Mouse (Mus musculus) heart, embryonic 14.5 days (tissue): ENCODE measurements around the gene Mdm2. TPM values are rescaled to one million over a fixed set of nuclear protein-coding genes. Genes with fewer than 3 reads are reported as not detected.

Experiments used
- ATAC-seq: fragments of 200-750 bp; cut with Nextera tagmentation; 2 replicates; pipeline ENCODE4 v1.8.0; 2017; ENCODE audit warnings: low read depth, moderate TSS enrichment; ENCODE audit not compliant: insufficient number of reproducible peaks, insufficient read depth, low FRiP score
- H3K27ac ChIP-seq, 2 experiments: fragments of 200-500 bp in 1 of 2; fragments of 300-500 bp in 1 of 2; sonication (generic) in 1 of 2; replicated peaks in 1 of 2; 2 replicates each; pipeline ENCODE4 v1.5.1; 2012 to 2014; ENCODE audit warnings: low read depth in 2 of 2, low read length in 2 of 2, control low read depth in 1 of 2, mild to moderate bottlenecking in 1 of 2, mixed read lengths in 1 of 2; ENCODE audit not compliant: control insufficient read depth in 1 of 2, insufficient read depth in 1 of 2
- H3K27me3 ChIP-seq: fragments of 300-500 bp; sonication (generic); 2 replicates; pipeline ENCODE4 v1.6.1; 2014; ENCODE audit warnings: mild to moderate bottlenecking, low read length, control low read depth; ENCODE audit not compliant: control insufficient read depth, insufficient read depth
- H3K36me3 ChIP-seq: fragments of 300-500 bp; sonication (generic); 2 replicates; pipeline ENCODE4 v1.6.1; 2014; ENCODE audit warnings: mild to moderate bottlenecking, control low read depth, low read length, mixed read lengths; ENCODE audit not compliant: control insufficient read depth, insufficient read depth
- H3K4me1 ChIP-seq, 2 experiments: fragments of 200-500 bp in 1 of 2; fragments of 300-500 bp in 1 of 2; sonication (generic) in 1 of 2; 2 replicates each; pipeline ENCODE4 v1.6.1; 2012 to 2014; ENCODE audit warnings: low read length in 2 of 2, control low read depth in 1 of 2, mixed read lengths in 1 of 2; ENCODE audit not compliant: control insufficient read depth in 2 of 2, insufficient read depth in 2 of 2
- H3K4me2 ChIP-seq: fragments of 300-500 bp; sonication (generic); 2 replicates; pipeline ENCODE4 v1.6.1; 2014; ENCODE audit warnings: mild to moderate bottlenecking, low read length
- H3K4me3 ChIP-seq, 2 experiments: fragments of 200-500 bp in 1 of 2; fragments of 300-500 bp in 1 of 2; sonication (generic) in 1 of 2; 2 replicates each; pipeline ENCODE4 v1.5.1; 2012 to 2014; ENCODE audit warnings: low read length in 2 of 2, mild to moderate bottlenecking in 2 of 2, control low read depth in 1 of 2, low read depth in 1 of 2, moderate library complexity in 1 of 2; ENCODE audit not compliant: control insufficient read depth in 1 of 2, insufficient read depth in 1 of 2
- H3K9ac ChIP-seq: fragments of 300-500 bp; sonication (generic); 2 replicates; pipeline ENCODE4 v1.6.1; 2014; ENCODE audit warnings: mild to moderate bottlenecking, low read length
- H3K9me3 ChIP-seq: fragments of 300-500 bp; sonication (generic); 2 replicates; pipeline ENCODE4 v1.6.1; 2016; ENCODE audit warnings: low read length, control low read depth; ENCODE audit not compliant: control insufficient read depth
- WGBS: fragments of 180-500 bp; shearing (Covaris S2); extraction: QIAGEN DNeasy Blood & Tissue Kit; methylation state at CpG from one replicate; pipeline ENCODE4 v1.1.7; 2014; 5-methylcytosine and 5-hydroxymethylcytosine counted together
- polyA plus RNA-seq: library from polyadenylated mRNA; unstranded; fragments of >200 nt; fragmentation: Nextera tagmentation; extraction: Ambion mirVana; gene quantifications from 2 replicates; pipeline ENCODE4 v1.2.1, GENCODE M21; 2014

Mdm2 gene
- polyA plus RNA-seq, 1 experiment from 2014 or later = 48.9 TPM

DNA sequence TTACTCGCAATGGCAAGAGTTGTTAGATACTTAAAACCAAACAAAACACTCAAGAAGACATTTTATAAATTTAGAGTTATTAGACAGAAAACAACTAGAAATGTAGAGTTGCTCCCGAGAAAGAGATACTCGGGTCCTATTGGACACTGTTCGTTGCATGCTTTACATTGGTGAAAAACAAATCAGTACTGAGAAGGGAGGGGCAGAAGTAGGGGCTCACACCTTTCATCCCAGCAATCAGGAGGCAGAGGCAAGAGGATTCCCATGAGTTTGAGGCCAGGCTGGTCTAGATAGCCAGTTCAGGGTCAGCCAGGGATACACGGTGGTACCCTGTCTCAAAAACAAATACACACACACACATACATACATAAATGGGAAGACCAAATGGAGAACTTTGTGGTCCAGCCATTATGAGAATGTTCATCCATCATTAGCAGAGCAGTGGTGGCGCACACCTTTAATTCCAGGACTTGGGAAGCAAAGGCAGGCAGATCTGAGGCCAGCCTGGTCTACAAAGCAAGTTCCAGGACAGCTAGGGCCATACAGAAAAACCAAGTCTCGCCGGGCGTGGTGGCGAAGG is 19.1 kb downstream of the Mdm2 start:
- Histone ChIP-seq H3K4me3 (no peak overlapping the region), H3K27me3 (no peaks in the 10 kb centered on the region), H3K9ac (no peak overlapping the region), H3K4me2 (no peak overlapping the region), H3K9me3 (no peaks in the 10 kb centered on the region), H3K4me1 (no peaks in the 10 kb centered on the region), H3K36me3 (peaks cover 78% of the 10 kb centered on the region), H3K27ac (no peak overlapping the region)
- ATAC-seq = no peak
- 95% methylated on average over 10 of the region's 10 CpGs for WGBS

DNA sequence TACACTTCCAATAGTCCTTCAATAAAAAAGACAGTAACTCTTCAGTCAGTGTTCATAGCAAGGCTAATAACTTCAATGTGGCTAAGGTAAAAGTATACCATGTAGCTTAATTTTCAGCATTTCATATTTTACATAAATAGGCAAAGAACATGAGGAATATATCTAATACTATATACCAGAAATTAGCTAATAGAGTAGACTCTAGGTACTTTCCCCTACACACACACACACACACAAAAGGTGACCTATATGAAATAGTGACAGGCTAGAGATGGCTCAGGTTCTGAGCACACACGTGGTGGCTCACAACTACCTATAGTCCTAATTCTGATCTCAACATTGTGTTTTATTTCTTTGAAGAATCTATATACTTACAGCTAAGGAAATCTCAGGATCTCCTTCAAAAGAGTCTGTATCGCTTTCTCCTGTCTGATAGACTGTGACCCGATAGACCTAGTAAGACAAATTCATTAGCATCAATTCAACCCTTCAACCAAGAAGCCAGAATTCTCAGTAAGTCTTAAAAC is 19.7 kb downstream of the Mdm2 start:
- ATAC-seq = no peak
- Histone ChIP-seq H3K4me2 (no peak overlapping the region), H3K4me1 (no peaks in the 10 kb centered on the region), H3K27ac (no peak overlapping the region), H3K9me3 (no peaks in the 10 kb centered on the region), H3K36me3 (peaks cover 71% of the 10 kb centered on the region), H3K4me3 (no peak overlapping the region), H3K9ac (no peak overlapping the region), H3K27me3 (no peaks in the 10 kb centered on the region)
- WGBS = 93% methylated on average over 3 of the region's 3 CpGs

DNA sequence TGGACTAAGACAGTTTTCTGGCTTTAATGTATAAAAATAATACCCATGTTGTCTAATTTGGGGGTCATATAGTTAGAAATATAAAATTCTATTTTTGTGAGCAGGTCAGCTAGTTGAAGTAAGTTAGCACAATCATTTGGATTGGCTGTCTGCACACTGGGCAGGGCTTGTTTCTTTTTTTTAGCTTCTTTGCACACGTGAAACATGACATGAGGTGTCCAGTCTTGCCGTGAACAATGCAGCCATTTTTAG is 20.5 kb downstream of the Mdm2 start:
- no peaks in the 10 kb centered on the region for H3K4me1 ChIP-seq
- no peaks in the 10 kb centered on the region for H3K27me3 ChIP-seq
- H3K4me3 ChIP-seq = no peak overlapping the region
- H3K36me3 ChIP-seq = peaks cover 63% of the 10 kb centered on the region
- no peak for ATAC-seq
- no peak overlapping the region for H3K9ac ChIP-seq
- H3K9me3 ChIP-seq = no peaks in the 10 kb centered on the region
- H3K4me2 ChIP-seq = no peak overlapping the region
- no peak overlapping the region for H3K27ac ChIP-seq
- 72% methylated on average over 2 of the region's 2 CpGs for WGBS

DNA sequence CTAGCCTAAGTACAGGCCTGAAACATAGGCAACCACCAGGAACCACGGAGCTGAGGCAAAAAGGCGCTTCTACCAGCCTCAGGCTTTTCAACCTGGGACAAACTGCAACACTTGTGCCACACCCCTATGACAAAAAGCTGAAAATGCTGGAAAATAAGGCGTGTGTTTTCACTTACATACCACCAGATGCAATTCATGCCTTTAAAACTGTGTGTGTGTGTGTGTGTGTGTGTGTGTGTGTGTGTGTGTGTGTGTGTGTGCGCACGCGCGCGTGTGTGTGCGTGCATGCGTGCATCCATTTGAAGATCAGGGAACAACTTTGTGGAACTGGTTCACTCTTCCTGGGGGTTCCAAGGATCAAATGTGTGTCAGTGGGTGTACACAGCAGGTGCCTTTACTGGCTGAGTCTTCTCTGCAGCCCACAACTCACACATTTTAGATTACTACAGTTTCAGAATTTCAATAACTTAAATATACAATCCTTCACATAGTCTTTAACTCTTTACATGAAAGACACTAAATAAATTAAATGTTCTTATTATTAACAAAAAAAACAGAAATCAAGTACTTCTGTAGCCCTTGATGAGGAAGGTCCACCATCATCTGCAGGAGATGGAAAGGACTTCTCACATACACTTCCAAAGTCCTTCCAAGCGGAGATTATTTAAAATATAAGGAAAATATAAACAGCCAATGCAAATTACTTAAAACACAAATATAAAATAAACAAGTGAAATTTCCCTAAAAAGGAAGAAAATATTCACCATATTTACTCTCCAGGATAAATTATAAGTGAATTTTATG is 21.1 kb downstream of the Mdm2 start:
- H3K4me1 ChIP-seq = no peaks in the 10 kb centered on the region
- no peak overlapping the region for H3K9ac ChIP-seq
- H3K36me3 ChIP-seq = peaks cover 58% of the 10 kb centered on the region
- no peaks in the 10 kb centered on the region for H3K27me3 ChIP-seq
- ATAC-seq = no peak
- no peak overlapping the region for H3K4me2 ChIP-seq
- no peak overlapping the region for H3K4me3 ChIP-seq
- 92% methylated on average over 11 of the region's 11 CpGs for WGBS
- H3K9me3 ChIP-seq = no peaks in the 10 kb centered on the region
- H3K27ac ChIP-seq = no peak overlapping the region

DNA sequence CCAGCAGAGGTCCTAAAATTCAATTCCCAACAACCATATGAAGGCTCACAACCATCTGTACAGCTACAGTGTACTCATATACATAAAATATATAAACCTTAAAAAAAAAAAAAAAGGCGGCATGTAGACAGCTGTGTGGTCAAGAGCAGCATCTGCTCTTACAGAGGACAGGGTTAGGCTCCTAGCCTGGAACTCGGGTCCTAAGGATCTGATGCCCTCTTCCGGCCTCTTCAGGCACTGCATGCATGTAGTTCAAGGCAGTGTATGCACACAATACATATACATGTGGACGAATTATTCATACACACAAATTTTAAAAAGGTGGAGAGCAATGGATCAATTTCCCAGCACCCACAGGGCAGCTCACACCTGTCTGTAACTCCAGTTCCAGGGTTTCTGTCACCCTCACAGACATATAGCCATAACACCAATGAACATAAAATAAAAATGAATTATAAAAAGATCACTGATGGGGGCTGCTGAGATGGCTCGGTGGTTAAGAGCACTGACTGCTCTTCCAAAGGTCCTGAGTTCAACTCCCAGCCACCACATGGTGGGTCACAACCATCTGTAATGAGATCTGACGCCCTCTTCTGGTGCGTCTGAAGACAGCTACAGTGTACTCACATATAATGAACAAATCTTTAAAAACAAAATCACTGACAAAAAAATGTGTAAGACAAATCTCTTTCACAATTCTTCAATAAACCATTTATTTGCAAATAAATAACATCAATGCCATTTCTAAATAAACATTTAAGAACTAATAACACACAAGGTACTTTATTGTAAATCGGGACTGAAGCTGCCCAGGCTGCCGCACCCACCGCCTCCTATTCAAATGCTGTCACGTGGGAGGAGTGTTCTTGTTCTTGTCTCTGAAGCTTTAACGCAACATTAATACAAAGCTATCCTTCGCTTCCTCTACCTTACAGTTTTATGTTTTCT is 22.1 kb downstream of the Mdm2 start:
- Histone ChIP-seq H3K4me1 (no peaks in the 10 kb centered on the region), H3K36me3 (peaks cover 50% of the 10 kb centered on the region), H3K9ac (no peak overlapping the region), H3K4me2 (no peak overlapping the region), H3K9me3 (no peaks in the 10 kb centered on the region), H3K4me3 (no peak overlapping the region), H3K27ac (no peak overlapping the region), H3K27me3 (no peaks in the 10 kb centered on the region)
- WGBS = 85% methylated on average over 13 of the region's 13 CpGs
- ATAC-seq = no peak

DNA sequence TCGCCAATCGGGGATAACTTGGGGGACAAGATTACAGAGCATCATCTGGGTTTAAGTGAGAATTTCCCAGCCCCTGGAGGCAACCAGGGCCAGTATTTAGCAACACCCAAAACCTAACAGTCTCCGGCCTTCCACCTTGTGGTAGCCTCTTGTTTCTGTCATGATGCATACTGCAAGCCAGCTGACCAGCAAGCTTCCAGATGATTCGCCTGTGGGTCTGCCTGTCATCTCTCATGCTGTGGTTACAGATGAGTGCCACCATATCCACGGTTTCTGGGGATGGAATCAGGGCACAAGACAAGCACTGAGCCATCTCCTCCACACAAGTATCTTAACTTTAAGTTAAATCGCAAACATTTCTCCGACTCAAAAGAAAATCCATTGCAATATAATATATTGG is 23.0 kb downstream of the Mdm2 start:
- no peaks in the 10 kb centered on the region for H3K4me1 ChIP-seq
- H3K27ac ChIP-seq = no peak overlapping the region
- ATAC-seq = no peak
- no peaks in the 10 kb centered on the region for H3K9me3 ChIP-seq
- peaks cover 43% of the 10 kb centered on the region for H3K36me3 ChIP-seq
- H3K4me2 ChIP-seq = no peak overlapping the region
- no peaks in the 10 kb centered on the region for H3K27me3 ChIP-seq
- no peak overlapping the region for H3K4me3 ChIP-seq
- 86% methylated on average over 7 of the region's 7 CpGs for WGBS
- no peak overlapping the region for H3K9ac ChIP-seq

DNA sequence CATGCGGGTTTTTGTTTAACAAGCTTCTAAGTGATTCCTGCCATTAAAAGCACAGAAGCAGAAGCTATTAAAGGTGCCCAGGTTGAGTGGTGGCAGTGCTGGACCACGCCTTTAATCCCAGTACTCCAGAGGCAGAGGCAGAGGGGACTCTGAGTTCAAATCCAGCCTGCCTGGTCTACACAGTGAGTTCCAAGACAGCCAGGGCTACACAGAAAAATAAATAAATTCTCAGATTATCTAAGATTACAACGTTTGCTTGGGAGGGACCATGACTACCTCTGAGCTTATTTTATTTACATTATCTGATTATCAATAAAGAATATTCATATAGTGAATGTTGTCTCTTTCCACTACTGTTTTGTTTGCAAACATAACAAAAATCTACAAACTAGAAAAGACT is 23.5 kb downstream of the Mdm2 start:
- Histone ChIP-seq H3K27me3 (no peaks in the 10 kb centered on the region), H3K9ac (no peak overlapping the region), H3K4me1 (no peaks in the 10 kb centered on the region), H3K27ac (no peak overlapping the region), H3K36me3 (peaks cover 38% of the 10 kb centered on the region), H3K4me3 (no peak overlapping the region), H3K4me2 (no peak overlapping the region), H3K9me3 (no peaks in the 10 kb centered on the region)
- ATAC-seq = no peak
- 74% methylated on average over 3 of the region's 3 CpGs for WGBS
